ENCODE assay signal across 8 mouse cellular contexts in genomic region chr6:114901321-114901824, GRCm38 (mm10).
A peak's percentile ranks its signal among the peaks of the same experiment; 100 is the strongest.
DNase-seq lines count a peak whose midpoint lies in the region; ATAC-seq lines count a peak whose summit lies in the region.

No protein-coding gene starts in this region.

- ATAC-seq in liver, embryonic 16.5 days (ENCODE audit: low read depth): peak; percentile 89
- no peak for ATAC-seq in neural tube, embryonic 13.5 days (ENCODE audit: low read depth)
- no peak for ATAC-seq in granulocyte monocyte progenitor cell, adult 5-6 weeks (replicated peaks; ENCODE audit: poor library complexity, severe bottlenecking)

- DNase-seq in adrenal gland, adult (ENCODE audit: inconsistent age in 2 of 2, low spot score in 1 of 2): peak; percentile 80 to 88
- DNase-seq in adrenal gland, postnatal 4 days (ENCODE audit: low spot score in 2 of 2): no peak
- peak; percentile 70 for DNase-seq in c-Kit-positive CD71-positive TER-119-positive erythroid progenitor cells, embryonic 14.5 days (ENCODE audit: low spot score)
- peak; percentile 72 for DNase-seq in hindbrain, embryonic 10.5 days (ENCODE audit: low spot score)
- no peak for DNase-seq in urinary bladder, postnatal 25 days (ENCODE audit: low spot score)

- no peaks in the 10 kb centered on the region for H3K9me3 ChIP-seq in hindbrain, embryonic 10.5 days
- H3K9me3 ChIP-seq in liver, embryonic 16.5 days (replicated peaks; ENCODE audit: control insufficient read depth, low read length): no peaks in the 10 kb centered on the region
- H3K9me3 ChIP-seq in neural tube, embryonic 13.5 days: no peaks in the 10 kb centered on the region

- peaks cover 77% of the 10 kb centered on the region for H3K4me1 ChIP-seq in hindbrain, embryonic 10.5 days (replicated peaks)
- H3K4me1 ChIP-seq in liver, embryonic 16.5 days (ENCODE audit: control insufficient read depth, low read depth, low read length): peaks cover 55% of the 10 kb centered on the region
- peaks cover 74% of the 10 kb centered on the region for H3K4me1 ChIP-seq in neural tube, embryonic 13.5 days (replicated peaks)

- WGBS in hindbrain, embryonic 10.5 days: 9% methylated on average over 12 of the region's 12 CpGs
- WGBS in liver, embryonic 16.5 days (ENCODE audit: insufficient replicate concordance): 9% methylated on average over 12 of the region's 12 CpGs
- 9% methylated on average over 12 of the region's 12 CpGs for WGBS in neural tube, embryonic 13.5 days

- peak overlapping the region; percentile 82 for H3K27ac ChIP-seq in hindbrain, embryonic 10.5 days
- H3K27ac ChIP-seq in liver, embryonic 16.5 days (ENCODE audit: low read length): peak overlapping the region; percentile 82
- H3K27ac ChIP-seq in neural tube, embryonic 13.5 days (replicated peaks): peak overlapping the region; percentile 18

- H3K36me3 ChIP-seq in hindbrain, embryonic 10.5 days: peaks cover 38% of the 10 kb centered on the region
- no peaks in the 10 kb centered on the region for H3K36me3 ChIP-seq in liver, embryonic 16.5 days (ENCODE audit: control insufficient read depth, insufficient read depth)
- no peaks in the 10 kb centered on the region for H3K36me3 ChIP-seq in neural tube, embryonic 13.5 days

- H3K27me3 ChIP-seq in hindbrain, embryonic 10.5 days (ENCODE audit: insufficient read depth, poor library complexity, severe bottlenecking): no peaks in the 10 kb centered on the region
- no peaks in the 10 kb centered on the region for H3K27me3 ChIP-seq in liver, embryonic 16.5 days (ENCODE audit: control insufficient read depth, insufficient read depth, low read depth, low read length)
- no peaks in the 10 kb centered on the region for H3K27me3 ChIP-seq in neural tube, embryonic 13.5 days

- H3K4me2 ChIP-seq in liver, embryonic 16.5 days (ENCODE audit: low read depth, low read length): peak overlapping the region; percentile 50
- peak overlapping the region; percentile 29 for H3K4me2 ChIP-seq in neural tube, embryonic 13.5 days

- peak overlapping the region; percentile 32 for H3K4me3 ChIP-seq in hindbrain, embryonic 10.5 days
- H3K4me3 ChIP-seq in liver, embryonic 16.5 days (ENCODE audit: low read depth, low read length): peak overlapping the region; percentile 11
- H3K4me3 ChIP-seq in neural tube, embryonic 13.5 days: no peak overlapping the region

- peak overlapping the region; percentile 24 for H3K9ac ChIP-seq in liver, embryonic 16.5 days (ENCODE audit: low read depth, low read length)
- peak overlapping the region; percentile 57 for H3K9ac ChIP-seq in neural tube, embryonic 13.5 days

Comparison
In these comparisons a context has a peak if more than half of its experiments do, and no peak if none do; other contexts are left out.
1. DNase-seq: peak in adrenal gland, adult (2 of 2), c-Kit-positive CD71-positive TER-119-positive erythroid progenitor cells, embryonic 14.5 days (single experiment) and hindbrain, embryonic 10.5 days (single experiment); none in adrenal gland, postnatal 4 days (0 of 2) and urinary bladder, postnatal 25 days (single experiment).
2. H3K27ac ChIP-seq: peak in every context shown above with its lines; median percentile 82 in hindbrain, embryonic 10.5 days; 82 in liver, embryonic 16.5 days; 18 in neural tube, embryonic 13.5 days.